Mouse (Mus musculus): ENCODE results near the gene Acap1. TPM values are rescaled to one million over a fixed set of nuclear protein-coding genes. Genes with fewer than 3 reads are reported as not detected.
"Not testable (repeated sequence)": the region's sequence is repeated elsewhere in the genome, so short reads cannot be mapped to it uniquely, and the experiment has no call there.

Gene Acap1
- polyA plus RNA-seq, 1 experiment from 2014 or later: 1.6 TPM

DNA sequence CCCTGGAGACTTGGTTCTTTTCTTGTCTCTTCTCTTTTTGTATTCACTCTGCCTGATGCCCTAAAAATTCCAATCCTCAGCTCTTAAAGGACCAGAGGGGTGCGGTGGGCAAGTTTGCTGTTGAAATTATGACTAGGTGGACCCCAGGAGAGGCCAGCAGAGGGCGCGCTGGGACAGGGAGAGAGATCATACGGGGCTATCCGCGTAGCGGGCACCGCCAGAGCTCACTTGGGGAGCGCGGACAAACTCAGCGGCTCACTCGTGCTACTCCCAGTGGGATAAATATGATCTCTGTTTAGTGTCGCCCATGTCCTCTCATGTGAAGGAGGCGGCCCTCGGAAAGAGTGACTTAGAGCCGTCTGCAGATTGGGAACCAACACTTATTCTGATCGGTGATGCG, 38.8 kb upstream of the Acap1 start:
- H3K9ac ChIP-seq: peak overlapping the region; percentile 61; the same call in 1 of the 2 replicates
- under 1% methylated on average over 18 of the region's 18 CpGs for WGBS
- H3K36me3 ChIP-seq: no peaks in the 10 kb centered on the region
- no peak overlapping the region for H3K27ac ChIP-seq
- 0 out of 2 replicates have a peak, but pooled peaks have one; percentile 57 for ATAC-seq (ENCODE audit: insufficient number of reproducible peaks, insufficient read depth, low FRiP score, low TSS enrichment, low read depth)
- H3K27me3 ChIP-seq: peaks cover 20% of the 10 kb centered on the region
- peaks cover 37% of the 10 kb centered on the region for H3K4me1 ChIP-seq
- H3K9me3 ChIP-seq: no peaks in the 10 kb centered on the region
- peak overlapping the region; percentile 27 for H3K4me3 ChIP-seq
- peak overlapping the region; percentile 56 for H3K4me2 ChIP-seq

DNA sequence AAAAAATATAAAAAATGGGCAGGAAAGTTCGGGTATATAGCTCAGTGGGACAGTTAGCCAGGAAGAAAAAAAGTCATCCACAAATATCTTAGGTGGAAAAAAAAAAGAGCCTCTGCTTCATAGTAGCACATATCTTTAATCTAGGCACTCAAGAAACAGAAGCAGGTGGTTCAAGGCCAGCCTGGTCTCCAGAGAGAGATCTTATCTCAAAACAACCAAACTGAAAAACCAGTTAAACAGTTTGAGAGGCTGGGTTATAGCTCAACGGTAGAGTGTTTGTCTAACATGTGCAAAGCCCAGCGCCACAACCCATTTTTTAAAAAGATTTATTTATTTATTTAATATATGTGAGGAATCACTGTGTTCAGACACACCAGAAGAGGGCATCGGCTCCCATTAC, 37.7 kb upstream of the Acap1 start:
- Histone ChIP-seq H3K4me1 (peaks cover 30% of the 10 kb centered on the region), H3K27me3 (peaks cover 16% of the 10 kb centered on the region), H3K9me3 (no peaks in the 10 kb centered on the region), H3K36me3 (no peaks in the 10 kb centered on the region), H3K9ac (no peak overlapping the region), H3K4me2 (no peak overlapping the region), H3K27ac (no peak overlapping the region), H3K4me3 (no peak overlapping the region)
- no peak for ATAC-seq (ENCODE audit: insufficient number of reproducible peaks, insufficient read depth, low FRiP score, low TSS enrichment, low read depth)
- WGBS: 70% methylated on average over 4 of the region's 4 CpGs

DNA sequence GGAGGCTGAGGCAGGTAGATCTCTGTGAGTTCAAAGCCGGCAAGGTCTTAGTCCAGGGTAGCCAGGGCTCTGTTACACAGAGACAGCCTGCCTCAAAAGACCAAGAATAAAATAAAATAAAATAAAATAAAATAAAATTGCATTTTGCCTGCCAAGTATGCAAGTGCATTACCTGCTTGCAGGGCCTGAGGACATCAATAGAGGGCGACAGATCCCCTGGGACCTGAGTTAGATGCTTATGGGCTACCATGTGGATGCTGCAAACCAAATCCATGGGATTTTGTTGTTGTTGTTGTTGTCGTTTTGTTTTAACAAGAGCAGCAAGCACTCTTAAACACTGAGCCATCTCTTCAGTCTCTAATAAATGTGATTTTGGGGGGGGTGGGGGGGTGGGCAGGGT, 36.9 kb upstream of the Acap1 start:
- no peaks in the 10 kb centered on the region for H3K36me3 ChIP-seq
- no peak for ATAC-seq (ENCODE audit: insufficient number of reproducible peaks, insufficient read depth, low FRiP score, low TSS enrichment, low read depth)
- 36% methylated on average over 3 of the region's 3 CpGs for WGBS
- no peak overlapping the region for H3K9ac ChIP-seq
- no peak overlapping the region for H3K4me3 ChIP-seq
- H3K27me3 ChIP-seq: peaks cover 12% of the 10 kb centered on the region; the same call in 1 of the 2 replicates
- H3K27ac ChIP-seq: no peak overlapping the region
- H3K4me1 ChIP-seq: peaks cover 22% of the 10 kb centered on the region
- H3K9me3 ChIP-seq: no peaks in the 10 kb centered on the region
- no peak overlapping the region for H3K4me2 ChIP-seq

DNA sequence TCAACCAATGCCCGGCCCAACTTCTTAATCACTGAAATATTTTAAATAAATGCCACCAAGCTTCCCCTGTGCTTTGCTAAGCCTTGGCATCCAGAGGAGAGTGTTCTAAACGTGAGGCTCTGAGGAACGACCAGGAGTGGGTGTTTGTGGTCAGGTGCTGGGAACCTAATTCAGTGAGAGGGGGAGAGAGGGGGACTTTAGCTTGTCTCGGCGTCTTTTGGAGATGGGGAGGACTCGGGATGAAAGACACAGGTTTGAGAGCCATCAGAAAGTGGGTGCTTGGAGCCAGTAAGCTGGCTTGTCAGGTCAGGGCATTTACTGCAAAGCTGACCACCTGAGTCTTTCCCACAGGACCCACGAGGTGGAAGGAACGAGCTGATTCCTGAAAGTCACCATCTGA, 36.4 kb upstream of the Acap1 start:
- Histone ChIP-seq H3K9ac (no peak overlapping the region), H3K4me2 (no peak overlapping the region), H3K4me1 (peaks cover 17% of the 10 kb centered on the region), H3K4me3 (no peak overlapping the region), H3K9me3 (no peaks in the 10 kb centered on the region), H3K27me3 (peaks cover 7% of the 10 kb centered on the region; the same call in 1 of the 2 replicates), H3K36me3 (no peaks in the 10 kb centered on the region), H3K27ac (no peak overlapping the region)
- WGBS: 70% methylated on average over 8 of the region's 8 CpGs
- no peak for ATAC-seq (ENCODE audit: insufficient number of reproducible peaks, insufficient read depth, low FRiP score, low TSS enrichment, low read depth)

DNA sequence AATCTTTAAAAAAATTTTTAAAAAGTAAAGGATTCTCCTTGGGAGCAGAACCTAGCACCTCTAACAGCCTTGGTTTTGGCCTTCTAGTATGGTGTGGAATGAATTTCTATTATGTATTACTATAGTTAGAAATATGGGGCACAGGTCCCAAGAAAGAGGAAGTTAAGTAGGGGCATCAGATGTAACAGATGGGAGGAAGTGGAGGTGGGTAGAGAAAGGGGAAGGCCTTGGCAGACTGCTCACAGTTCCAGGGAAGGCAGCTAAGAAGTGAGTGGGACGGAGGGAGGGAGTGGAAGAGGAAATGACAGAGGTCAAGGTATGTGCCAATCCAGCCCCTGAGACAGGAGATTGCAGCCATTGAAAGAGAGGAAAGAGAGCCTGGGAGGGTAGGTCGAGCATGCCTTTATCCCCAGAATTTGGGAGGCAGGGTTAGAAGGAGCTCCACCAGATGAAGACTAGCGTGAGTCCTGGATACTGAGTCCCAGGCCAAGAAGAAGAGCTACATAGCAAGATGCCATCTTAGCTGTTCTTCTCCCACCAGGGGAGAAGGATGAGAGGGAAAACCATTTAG, 35.7 kb upstream of the Acap1 start:
- 67% methylated on average over 3 of the region's 3 CpGs for WGBS
- Histone ChIP-seq H3K36me3 (no peaks in the 10 kb centered on the region), H3K4me3 (no peak overlapping the region), H3K27ac (no peak overlapping the region), H3K4me1 (peaks cover 10% of the 10 kb centered on the region), H3K9me3 (no peaks in the 10 kb centered on the region), H3K4me2 (no peak overlapping the region), H3K9ac (no peak overlapping the region), H3K27me3 (no peaks in the 10 kb centered on the region)
- ATAC-seq (ENCODE audit: insufficient number of reproducible peaks, insufficient read depth, low FRiP score, low TSS enrichment, low read depth): no peak

DNA sequence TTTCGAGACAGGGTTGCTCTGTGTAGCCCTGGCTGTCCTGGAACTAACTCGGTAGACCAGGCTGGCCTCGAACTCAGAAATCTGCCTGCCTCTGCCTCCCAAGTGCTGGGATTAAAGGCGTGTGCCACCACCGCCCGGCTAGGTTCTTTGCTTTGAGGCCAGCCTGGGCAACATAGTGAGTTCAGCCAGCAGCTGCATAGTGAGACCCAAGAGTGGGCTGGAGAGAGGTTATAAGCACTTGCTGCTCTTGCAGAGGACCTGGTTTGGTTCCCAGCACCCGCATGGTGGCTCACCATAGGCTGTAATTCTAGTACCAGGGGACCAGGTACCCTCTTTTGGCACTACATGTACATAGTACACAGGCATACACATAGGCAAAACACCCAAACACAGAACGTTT, 34.8 kb upstream of the Acap1 start:
- H3K4me1 ChIP-seq; H3K36me3 ChIP-seq; H3K4me2 ChIP-seq; H3K27ac ChIP-seq; H3K9ac ChIP-seq; H3K27me3 ChIP-seq; ATAC-seq (ENCODE audit: insufficient number of reproducible peaks, insufficient read depth, low FRiP score, low TSS enrichment, low read depth); H3K4me3 ChIP-seq; H3K9me3 ChIP-seq: not testable (repeated sequence)
- 86% methylated on average over 8 of the region's 8 CpGs for WGBS

DNA sequence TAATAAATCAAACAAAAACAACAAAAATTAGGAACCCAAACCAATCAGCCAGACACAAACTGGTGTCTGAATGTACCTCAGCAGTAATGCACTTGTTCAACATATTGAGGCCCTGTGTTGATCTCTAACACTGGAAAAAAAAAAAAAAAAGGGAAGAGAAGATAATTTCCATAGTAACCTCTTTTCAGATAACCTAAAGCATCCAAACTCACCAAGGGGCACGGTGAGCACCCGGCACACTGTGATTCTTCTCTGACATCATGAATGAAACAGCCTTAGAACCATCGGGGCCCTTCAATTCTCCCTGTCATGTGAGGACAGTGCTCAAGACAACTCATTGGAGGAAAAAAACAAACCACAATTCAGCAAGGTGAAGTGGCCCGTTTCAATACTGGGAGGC, 34.4 kb upstream of the Acap1 start:
- H3K4me3 ChIP-seq: no peak overlapping the region

DNA sequence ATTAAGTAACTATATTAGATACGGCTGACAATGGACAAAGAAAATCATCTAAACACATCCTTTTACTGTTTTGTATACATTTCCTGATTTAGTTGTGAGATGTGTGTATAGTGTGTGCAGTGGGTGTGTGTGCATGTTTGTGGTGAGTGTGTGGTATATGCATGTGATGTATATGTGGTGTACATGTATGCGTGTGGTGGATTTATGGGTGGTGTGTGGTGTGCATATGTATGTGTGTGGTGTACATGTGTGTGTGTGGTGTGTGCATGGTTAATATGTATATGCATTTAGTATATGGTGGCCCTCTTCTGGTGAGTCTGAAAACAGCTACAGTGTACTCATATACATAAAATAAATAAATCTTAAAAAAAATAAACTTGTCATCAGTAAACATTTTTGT, 32.2 kb upstream of the Acap1 start:
- 93% methylated on average over 2 of the region's 2 CpGs for WGBS
- Histone ChIP-seq H3K27me3 (no peaks in the 10 kb centered on the region), H3K9me3 (no peaks in the 10 kb centered on the region), H3K9ac (no peak overlapping the region), H3K27ac (no peak overlapping the region), H3K4me2 (no peak overlapping the region), H3K36me3 (no peaks in the 10 kb centered on the region), H3K4me3 (no peak overlapping the region), H3K4me1 (peaks cover 4% of the 10 kb centered on the region; the same call in 1 of the 2 replicates)
- ATAC-seq (ENCODE audit: insufficient number of reproducible peaks, insufficient read depth, low FRiP score, low TSS enrichment, low read depth): no peak

More for the DNA sequence above, 34.4 kb upstream of the Acap1 start:
- H3K36me3 ChIP-seq: no peaks in the 10 kb centered on the region
- H3K27ac ChIP-seq: no peak overlapping the region
- no peaks in the 10 kb centered on the region for H3K9me3 ChIP-seq
- 90% methylated on average over 4 of the region's 4 CpGs for WGBS
- no peak overlapping the region for H3K9ac ChIP-seq
- ATAC-seq (ENCODE audit: insufficient number of reproducible peaks, insufficient read depth, low FRiP score, low TSS enrichment, low read depth): no peak
- no peaks in the 10 kb centered on the region for H3K27me3 ChIP-seq
- H3K4me1 ChIP-seq: peaks cover 9% of the 10 kb centered on the region
- no peak overlapping the region for H3K4me2 ChIP-seq

DNA sequence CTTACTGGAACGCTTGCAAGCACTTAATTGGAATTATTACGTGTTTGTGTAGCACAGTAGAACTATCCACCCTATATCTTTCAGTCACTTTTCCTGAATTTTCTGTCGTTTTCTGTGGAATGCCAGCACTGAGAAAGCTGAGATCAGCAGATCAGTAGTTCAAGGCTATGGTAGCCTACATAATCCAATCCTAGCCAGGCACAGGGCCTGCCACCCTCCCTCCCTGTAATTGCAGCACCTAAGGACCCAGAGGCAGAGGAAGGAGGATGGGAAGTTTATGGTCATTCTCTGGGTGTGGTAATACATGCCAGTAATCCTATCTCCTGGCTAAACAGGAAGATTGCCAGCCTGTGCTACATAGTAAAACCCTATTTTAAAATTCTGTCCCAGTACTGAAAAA, 27.5 kb upstream of the Acap1 start:
- Histone ChIP-seq H3K4me1 (peaks cover 22% of the 10 kb centered on the region), H3K27me3 (no peaks in the 10 kb centered on the region), H3K4me2 (peak overlapping the region; percentile 64; the same call in 1 of the 2 replicates), H3K4me3 (peak overlapping the region; percentile 92; the same call in 1 of the 2 replicates), H3K27ac (peak overlapping the region; percentile 99; the same call in 1 of the 2 replicates), H3K9ac (peak overlapping the region; percentile 59; the same call in 1 of the 2 replicates), H3K9me3 (no peaks in the 10 kb centered on the region), H3K36me3 (peaks cover 13% of the 10 kb centered on the region)
- WGBS: 60% methylated on average over 3 of the region's 3 CpGs
- ATAC-seq (ENCODE audit: insufficient number of reproducible peaks, insufficient read depth, low FRiP score, low TSS enrichment, low read depth): no peak

DNA sequence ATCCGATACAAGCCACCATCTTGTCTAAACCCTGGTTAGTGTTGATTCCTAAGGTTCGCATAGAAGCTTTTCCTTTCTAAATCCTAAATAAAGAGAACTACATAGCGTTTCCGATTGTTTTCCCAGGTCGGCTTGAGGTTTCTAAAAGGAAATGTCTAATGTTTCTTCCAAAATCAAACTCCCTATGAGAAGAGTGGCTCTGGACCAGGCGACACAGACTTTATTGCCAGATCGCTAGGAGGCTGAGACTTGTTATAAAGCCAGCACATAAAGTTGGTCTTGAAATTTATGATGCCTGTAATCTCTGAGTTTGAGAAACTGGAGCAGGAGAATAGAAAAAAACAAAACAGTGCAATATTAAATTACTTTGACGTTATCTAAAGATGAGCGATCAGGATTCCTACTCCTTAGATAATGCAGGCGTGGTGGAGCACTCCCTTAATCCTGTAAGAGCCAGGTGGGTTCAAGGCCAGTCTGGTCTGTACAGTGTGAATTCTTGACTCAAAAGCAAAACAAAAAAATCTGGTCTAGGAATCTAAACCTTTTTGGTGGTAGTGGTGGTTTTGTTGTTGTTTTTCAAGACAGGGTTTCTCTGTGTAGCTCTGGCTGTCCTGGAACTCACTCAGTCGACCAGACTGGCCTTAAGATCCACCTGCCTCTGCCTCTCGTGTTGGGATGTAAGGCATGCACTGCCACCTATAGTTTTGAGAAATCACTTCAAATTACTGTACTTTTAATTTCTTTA, 26.8 kb upstream of the Acap1 start:
- WGBS: 2% methylated on average over 12 of the region's 12 CpGs
- Histone ChIP-seq H3K4me1 (peaks cover 25% of the 10 kb centered on the region), H3K4me3 (peak overlapping the region; percentile 92), H3K9ac (peak overlapping the region; percentile 78), H3K27me3 (no peaks in the 10 kb centered on the region), H3K36me3 (peaks cover 19% of the 10 kb centered on the region), H3K27ac (peak overlapping the region; percentile 99), H3K4me2 (peak overlapping the region; percentile 64), H3K9me3 (no peaks in the 10 kb centered on the region)
- ATAC-seq (ENCODE audit: insufficient number of reproducible peaks, insufficient read depth, low FRiP score, low TSS enrichment, low read depth): no peak

DNA sequence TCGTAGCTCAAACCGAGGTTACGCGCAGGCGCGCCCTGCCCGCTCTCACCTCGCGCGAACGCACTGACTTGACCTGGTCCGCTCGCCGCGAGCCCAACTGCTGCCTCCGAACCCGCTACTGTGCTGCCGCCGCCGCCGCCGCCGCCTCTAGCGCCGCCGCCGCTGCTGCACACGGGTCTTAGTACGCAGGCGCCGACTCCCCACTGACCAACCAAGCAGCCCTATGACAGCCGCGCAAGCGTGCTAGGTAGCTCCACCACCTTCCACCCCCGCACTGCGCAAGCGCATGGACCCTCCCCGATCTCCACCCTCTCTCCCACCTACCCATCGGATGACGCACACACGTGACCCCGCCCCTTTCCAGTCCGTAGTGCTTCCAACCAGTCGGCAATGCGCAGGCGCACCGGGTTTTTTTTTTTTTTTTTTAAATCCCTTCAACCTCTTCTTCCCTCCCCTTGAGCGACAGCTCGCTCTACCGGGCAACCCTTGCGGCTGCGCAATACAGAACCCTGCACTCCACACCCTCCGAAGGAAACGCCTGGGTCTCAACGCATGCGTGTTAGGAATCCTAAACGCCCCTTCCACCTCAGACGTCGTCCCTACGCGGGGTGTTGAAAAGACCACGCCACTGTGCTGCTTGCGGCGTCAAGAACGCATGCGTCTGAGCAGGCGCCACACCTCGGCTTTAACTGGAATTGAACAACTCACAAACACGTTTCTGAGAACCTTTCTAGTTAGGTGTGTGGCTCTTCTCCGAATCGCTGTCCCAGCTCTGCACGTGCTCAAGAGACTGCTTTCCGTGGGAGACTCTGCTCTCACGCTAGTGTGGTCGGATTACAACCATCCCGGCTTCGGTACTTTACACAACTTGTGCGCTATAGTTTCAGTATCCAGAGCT, 26.0 kb upstream of the Acap1 start, which contains the start of gene Eif5a:
Eif5a (minus strand) TSS at position 845 of the 898 bp plus-strand sequence.
- ATAC-seq (ENCODE audit: insufficient number of reproducible peaks, insufficient read depth, low FRiP score, low TSS enrichment, low read depth): peak; percentile 96
- WGBS: under 1% methylated on average over 78 of the region's 78 CpGs

More for the DNA sequence above, 26.0 kb upstream of the Acap1 start, which contains the start of gene Eif5a:
- H3K4me1 ChIP-seq: peaks cover 26% of the 10 kb centered on the region
- H3K9ac ChIP-seq: peak within 1 kb of the TSS; percentile 97
- H3K9me3 ChIP-seq: no peaks in the 10 kb centered on the region
- peak within 1 kb of the TSS; percentile 99 for H3K27ac ChIP-seq
- peak within 1 kb of the TSS; percentile 68 for H3K4me2 ChIP-seq
- H3K36me3 ChIP-seq: peaks cover 27% of the 10 kb centered on the region
- peak within 1 kb of the TSS; percentile 92 for H3K4me3 ChIP-seq
- no peaks in the 10 kb centered on the region for H3K27me3 ChIP-seq

Data from embryonic facial prominence, embryonic 13.5 days (tissue).